Mouse (Mus musculus): ENCODE measurements around the gene Gm32742.
A peak's percentile ranks its signal among the peaks of the same experiment; 100 is the strongest.
"Not testable (repeated sequence)": the region's sequence is repeated elsewhere in the genome, so short reads cannot be mapped to it uniquely, and the experiment has no call there.

Gene Gm32742

DNA sequence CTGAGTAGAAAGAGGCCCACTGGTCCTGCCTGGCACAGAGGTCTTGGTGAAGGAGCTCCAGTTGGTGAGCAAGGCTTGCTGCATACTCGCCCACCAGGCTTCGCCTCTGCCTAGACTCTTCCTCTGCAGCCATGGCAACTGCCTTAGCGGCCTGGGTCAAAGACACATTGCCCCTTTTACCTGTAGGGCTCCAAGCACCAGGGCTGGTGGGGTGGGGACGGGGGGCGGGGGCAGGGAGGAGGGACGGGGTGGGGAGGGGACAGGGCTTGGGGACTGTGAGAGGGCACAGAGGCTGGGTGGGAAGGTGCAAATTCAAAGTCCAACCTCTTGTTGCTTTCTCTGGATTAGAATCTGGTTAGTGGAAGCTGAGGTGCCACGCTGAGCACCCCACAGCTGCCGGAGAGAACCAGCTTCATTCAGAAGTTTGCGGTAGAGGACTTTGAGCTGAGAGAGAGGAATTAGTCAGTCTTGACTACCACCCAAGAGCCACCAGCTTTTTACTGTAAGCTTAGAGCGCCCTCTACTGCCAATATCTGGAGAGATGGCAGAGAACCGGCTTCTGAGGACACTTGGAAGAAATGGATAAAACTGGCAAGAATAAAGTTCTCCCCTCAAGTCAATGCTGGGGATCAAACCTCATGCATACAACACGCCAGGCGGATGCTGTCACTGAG lies 13.1 kb downstream of the Gm32742 start:
- peak; percentile 57 for DNase-seq (ENCODE audit: low read depth)

DNA sequence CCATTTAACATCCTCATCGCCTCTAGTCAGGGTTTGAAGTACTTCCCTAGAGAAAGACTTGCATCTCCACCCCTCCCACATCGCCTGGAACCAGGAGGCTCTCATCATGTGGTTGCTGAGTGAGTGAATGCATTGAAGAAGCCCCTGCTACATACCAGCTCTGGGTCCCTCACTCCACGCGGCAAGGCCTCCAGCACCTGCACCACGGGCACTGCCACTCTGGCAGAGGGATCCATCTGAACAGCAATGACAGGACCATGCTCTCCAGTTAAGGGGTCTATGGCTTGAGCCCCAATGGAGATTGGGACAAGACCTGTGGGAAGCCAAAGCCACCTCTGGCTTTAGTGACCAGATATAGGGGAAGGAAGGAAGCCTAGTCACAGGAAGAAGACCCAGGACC lies 18.0 kb downstream of the Gm32742 start:
- DNase-seq (ENCODE audit: low read depth) = no peak

DNA sequence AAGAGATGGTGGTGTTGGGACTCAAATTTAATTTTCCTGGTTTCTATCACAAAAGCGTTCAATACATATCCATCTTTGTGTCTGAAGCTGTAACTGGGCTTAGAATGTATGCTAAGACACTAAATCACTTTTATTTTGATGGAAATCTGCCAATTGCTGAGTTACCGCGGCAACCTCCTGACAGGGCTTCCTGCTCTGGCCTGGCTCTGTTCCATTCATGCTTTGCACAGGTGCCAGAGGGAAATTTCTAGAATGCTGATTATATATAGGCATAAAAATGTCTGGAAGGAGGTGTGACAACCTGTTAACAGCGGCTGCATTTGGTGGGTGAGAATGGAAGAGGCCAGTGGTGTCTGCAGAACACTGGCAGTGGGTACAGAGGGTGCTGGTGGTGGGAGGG lies 18.8 kb downstream of the Gm32742 start:
- no peak for DNase-seq (ENCODE audit: low read depth)

DNA sequence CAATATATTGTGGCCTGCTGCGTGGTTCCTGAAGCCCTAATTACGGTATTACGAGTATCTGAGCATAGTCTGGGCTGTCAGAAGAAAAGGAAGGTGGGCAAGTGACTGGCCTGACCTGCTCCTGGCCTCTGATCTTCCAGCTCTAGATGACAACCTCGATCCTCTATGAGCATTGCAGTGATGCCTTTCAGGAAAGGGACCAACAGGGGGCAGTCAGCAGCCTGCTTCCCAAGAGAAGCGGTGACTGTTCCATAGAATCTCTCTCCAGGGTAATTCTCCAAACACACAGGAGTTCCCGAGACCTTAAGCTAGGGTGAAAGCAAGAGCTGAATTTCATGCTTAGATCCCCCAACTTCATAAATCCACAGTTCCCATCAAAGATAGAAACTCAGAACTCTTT lies 21.1 kb downstream of the Gm32742 start:
- DNase-seq (ENCODE audit: low read depth) = no peak

DNA sequence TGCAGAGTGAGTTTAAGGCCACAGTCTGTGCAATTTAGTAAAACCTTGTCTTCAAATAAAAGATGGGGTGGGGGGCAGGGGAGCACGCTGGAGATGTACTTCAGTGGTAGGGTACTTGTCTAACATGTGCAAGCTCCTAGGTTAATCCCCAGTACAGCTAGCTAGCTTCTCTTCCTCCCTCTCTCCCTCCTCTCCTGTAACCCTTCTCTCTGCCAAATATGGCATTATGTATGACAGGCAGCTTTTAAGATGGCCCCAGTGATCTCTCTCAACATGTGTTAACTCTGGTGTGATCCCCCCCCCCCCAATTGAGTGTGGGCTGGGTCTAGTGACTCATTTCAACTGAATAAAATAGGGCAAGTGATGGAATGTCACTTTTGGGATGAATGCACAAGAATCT lies 21.9 kb downstream of the Gm32742 start:
- DNase-seq (ENCODE audit: low read depth) = no peak

DNA sequence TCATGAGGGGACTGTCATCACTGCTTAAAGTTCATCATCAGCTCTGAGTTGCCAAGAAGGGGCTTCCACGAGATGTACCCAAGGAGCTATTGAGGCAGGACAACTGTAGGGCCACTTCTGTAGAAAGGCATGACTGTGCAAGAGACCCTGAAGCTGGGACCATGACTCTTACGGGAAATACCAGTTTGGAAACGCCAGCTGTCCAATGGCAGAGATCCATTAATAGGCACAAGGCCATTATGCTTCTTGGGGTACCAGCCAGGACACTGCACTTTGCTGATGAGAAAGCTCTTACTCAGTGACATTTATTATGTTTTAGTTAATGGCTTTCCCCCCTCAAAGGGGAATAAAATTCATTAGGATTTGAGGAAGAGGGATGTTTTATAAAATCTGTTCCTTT lies 24.6 kb downstream of the Gm32742 start:
- no peak for DNase-seq (ENCODE audit: low read depth)

DNA sequence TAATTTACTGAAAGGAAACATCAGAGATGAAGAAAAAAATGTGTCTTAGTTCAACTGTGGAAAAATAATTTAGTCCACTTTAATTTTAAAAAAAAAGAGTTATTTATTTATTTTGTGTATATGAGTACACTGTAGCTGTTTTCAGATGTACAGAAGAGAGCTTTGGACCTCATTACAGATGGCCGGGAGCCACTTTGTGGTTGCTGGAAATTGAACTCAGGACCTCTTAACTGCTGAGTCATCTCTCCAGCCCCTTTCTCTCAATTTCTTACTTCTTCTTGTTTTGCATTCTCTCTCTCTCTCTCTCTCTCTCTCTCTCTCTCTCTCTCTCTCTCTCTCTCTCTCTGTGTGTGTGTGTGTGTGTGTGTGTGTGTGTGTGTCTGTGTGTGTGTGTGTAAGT lies 25.9 kb downstream of the Gm32742 start:
- DNase-seq (ENCODE audit: low read depth) = not testable (repeated sequence)

DNA sequence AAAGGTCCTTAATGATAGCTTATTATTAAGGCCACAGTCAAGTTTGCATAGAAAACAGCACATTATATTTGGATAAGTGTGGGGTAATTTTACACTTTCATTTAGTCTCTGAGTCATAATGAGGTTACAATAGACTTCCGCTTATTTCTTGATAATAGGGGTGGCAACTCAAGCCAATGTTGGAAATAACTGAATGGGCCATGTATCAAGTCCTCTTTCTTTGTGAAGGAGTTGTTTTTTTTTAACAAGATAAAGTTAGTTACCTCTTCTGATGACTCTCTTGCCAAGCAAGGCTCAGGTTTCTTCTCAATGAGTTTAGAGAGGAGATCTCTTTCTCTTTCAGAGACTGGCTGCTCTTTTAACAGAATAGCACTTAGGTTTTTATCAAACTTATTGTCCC lies 27.0 kb downstream of the Gm32742 start:
- DNase-seq (ENCODE audit: low read depth) = no peak

DNA sequence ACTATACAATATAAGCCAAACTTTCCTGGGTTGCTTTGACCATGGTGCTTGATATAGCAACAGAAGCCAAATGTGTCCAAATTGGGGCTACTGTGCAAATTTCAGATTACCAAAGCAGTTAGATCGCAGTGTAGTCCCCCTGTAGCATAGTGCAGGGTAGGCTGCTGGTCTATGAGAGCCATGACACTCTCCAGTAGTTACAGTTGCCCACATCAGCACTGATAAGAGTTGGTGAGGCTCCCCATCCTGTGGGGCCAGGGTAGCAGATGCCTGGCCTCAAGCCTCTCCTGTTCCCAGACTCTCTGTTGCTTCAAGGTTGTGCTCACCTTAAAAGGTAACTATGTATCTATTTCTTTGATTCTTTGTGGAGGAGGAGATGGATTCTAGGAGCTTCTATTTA lies 27.5 kb downstream of the Gm32742 start:
- no peak for DNase-seq (ENCODE audit: low read depth)

DNA sequence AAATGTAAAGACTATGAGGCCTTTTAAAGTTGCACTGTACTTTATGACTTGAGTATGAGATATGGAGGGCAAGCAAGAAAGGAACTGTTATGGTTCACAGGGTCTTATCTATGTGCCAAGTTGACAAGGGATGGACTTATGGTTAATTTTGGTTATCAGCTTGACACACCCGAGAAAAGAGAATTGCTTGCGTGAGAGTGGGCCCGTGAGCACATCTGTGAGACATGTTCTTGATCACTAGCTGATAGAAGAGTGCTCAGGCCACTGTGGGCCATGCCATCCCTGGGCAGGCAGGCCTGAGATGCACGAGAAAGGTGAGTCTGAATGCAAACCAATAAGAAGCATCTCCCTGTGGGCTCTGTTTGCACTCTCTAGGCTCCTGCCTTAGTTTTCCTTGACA lies 27.9 kb downstream of the Gm32742 start:
- no peak for DNase-seq (ENCODE audit: low read depth)

DNA sequence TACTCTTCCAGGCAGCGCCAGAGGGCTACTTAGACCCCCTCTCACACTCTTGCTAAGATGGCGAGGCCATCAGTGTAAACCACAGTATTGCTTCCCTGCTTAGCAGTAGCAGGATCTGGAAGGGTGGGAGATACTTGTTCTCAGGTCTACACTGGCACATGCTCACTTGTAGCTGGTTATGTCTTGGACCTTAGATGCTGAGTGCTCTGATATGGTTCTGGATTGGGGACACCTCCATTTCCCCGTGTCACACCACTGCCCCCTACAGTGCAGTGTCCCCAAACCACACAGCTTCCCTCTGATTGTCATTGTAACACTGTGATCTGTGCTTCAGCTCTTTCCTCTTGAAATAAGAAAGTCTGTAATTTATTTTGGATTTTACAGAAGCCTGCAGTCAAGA lies 28.3 kb downstream of the Gm32742 start:
- DNase-seq (ENCODE audit: low read depth) = peak; percentile 29

DNA sequence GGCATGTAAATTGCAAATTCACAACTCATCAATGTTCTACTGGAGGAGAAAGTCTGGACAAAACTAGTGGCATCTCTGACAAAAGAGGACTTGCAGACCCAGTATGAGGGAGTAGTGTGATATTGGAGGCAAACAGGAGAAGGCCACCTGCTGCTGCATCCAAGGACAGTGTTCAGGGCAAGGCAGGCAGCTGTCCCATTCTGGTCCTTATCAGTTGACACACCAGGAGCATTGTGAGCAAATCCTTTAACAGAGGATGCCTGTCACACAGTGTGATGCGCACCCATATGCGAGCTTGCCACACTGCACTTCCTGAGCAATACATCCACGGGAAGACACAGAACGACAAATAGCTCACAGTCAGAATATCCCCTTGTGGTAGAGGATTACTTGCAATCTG lies 50.5 kb downstream of the Gm32742 start:
- no peak for DNase-seq (ENCODE audit: low read depth)

DNA sequence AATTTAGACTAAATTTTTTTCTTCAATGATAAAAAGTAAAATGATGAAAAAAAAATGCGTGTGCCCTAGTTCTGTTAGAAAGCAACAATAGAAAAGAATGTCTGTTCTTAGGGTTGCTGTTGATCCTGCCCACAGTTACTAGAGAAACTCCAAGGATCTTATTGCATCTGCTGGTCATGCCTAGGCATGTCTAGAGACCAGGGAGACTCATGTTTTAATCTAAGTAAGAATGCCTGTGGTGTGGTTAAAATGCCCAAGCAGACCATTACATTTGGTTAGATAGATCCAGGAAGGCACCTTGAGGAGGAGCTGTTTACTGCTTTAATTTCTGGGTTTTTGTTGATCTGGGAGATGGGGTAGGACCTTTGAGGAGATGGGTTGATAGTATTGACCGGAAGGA lies 59.6 kb downstream of the Gm32742 start:
- no peak for DNase-seq (ENCODE audit: low read depth)

DNA sequence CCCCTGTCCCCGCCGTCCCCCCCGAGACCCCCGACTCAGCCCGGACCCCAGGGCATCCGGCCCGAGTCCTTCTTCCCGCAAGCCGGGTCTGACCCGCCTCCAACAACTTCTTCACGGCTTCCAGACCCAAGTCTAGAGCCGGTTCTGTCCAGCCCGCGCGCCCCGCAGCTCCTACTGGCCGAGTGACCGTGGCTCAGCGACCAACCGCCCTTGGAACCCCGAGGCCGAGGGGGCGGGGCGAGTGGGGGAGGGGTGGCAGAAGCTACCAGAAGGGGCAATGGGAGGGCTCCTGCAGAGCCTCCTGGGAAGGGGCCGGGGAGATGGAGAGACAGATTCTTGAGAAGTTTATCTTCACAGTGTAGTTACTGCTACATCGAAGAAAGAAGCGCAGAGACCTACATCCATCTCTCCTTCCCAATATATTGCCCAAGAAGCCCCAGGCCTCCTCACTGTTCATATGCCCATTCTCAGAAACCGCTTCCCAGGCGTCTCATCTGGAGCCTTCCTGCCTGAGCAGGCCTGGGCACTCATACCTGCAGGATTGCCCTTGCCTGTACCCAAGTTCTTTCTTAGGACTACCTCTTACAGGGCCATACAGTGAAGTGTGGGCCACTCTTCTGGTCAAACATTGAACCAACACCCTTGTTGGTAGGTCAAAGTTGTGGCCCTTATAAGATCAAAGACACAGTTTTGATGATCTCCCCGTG lies 61.4 kb downstream of the Gm32742 start:
- DNase-seq (ENCODE audit: low read depth) = no peak

DNA sequence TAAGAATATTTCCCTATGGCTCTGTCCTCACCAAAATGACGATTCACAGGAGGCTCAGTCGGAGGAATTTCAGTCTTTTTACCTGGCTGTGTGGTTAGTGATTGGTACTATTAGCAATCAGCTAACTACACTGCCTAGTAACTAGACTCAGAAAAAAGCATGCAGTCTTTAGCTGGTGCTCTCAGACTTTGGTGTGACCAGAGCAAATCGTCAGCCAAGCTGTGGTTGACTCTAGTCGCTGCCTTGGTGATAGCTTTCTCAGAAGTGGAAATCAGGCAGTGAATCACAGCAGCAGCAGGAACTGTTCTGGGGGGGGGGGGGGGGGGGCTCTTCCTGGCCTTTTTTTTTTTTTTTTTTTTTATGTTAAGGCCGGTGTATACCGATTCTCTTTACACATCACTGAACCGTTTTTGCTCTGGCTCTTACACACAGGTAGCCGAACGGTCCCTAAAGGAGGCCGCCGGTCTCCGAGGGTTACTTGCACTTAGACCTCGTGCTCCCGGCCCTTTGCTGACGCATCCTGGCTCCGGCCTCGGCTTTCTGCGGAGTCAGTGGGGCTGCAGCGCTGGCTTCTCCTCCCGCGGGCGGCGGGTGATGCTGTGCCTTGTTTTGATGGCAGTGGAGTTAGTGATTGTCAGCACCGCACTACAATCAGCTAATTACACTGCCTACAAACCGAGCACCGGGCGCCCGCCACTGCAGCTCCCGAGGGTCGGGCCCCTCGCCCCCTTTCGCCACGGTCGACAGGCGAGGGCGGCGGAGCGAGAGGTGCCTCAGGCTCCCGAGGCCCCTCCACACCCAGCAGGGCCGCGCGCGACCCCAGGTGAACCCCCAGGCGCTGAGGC lies 62.1 kb downstream of the Gm32742 start:
- no peak for DNase-seq (ENCODE audit: low read depth)

DNA sequence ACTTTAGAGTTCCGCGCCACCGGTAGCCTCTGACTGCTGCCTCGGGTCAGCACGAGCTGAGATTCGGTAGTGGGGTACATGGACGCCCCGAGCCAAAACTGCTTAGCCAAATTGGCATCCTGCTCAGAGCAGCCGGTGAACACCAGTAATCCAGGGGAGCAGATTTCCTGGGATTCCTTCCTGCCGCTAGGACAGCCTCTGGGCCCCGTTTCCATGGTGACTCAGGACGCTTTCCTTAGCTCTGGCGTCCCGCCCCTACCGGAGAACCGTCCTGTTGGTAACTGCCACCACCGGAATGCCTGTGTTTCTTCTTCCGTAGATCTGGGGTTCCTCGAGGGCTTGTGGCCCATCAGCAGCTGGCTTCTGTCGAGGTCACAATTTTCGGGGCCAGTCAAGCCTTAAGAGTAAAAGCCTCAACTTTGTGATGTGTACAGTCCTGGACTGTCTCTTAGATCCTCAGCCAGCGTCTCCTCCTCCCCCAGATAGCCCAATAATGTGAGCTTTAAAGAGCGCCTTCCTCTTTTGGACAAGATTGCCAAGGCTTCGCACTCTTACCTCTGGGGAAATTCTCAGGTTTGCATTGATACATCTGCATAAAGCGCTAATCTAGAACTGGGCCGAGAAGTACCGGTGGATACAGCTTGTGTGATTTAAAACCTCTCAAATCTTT lies 63.4 kb downstream of the Gm32742 start, which contains the start of gene 4833427G06Rik:
Gene 4833427G06Rik (minus strand): TSS at position 323 of the 670 bp plus-strand sequence.
- no peak for DNase-seq (ENCODE audit: low read depth)

DNA sequence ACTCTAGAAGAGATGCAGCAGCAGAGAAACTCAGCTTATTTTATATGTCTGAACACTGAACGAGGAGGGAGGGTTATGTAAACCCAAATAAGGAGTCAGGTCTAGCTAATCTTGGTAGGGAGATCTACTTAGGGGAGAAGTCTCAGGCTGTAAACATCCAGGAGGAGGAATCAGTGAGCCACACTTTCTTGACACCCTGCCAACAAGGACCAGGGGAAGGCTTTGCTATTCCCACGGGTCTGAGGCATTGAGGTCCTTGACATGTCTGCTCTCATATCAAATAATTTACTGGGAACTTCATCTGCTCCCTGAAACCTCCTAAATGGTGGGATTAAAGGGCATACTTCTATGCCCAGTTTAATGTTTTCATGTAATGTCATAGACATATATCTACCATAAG lies 69.0 kb downstream of the Gm32742 start:
- DNase-seq (ENCODE audit: low read depth) = no peak

DNA sequence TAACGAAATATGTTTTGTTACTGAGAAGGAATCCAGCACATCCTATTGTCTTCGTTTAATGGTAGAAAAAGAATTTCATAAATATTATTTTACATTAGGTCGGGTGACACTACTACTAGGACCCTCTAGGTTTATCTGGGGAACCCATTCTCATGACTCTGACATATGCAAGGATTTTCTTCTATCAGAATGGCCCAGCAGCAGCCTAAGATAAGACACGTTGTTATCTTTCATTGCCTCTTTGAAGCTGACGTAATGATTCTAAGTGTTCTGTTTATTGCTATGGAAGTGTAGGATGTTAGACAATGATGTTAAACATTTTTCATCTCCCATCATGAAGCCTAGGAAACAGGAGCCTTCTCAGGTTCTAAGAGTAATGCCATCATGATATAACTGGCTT lies 71.6 kb downstream of the Gm32742 start:
- DNase-seq (ENCODE audit: low read depth) = peak; percentile 52

DNA sequence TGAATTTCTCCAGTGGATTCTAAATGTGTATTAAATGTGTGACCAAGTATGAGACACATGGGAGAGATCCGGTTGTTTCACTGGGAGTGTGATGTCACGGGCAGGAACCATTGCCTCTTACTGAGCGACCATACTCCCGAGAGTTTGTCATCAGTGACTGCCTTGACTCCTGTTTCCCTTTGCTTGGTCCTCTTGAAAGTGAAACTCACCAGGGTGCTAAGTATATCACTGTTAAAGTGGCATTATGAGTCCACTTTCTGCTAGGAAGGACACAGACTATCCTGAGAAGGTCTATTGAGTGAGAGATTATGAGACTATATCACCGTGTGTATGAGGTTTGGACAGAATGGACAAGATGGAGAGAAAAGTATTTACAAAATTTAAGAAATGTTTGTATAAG lies 83.7 kb downstream of the Gm32742 start:
- no peak for DNase-seq (ENCODE audit: low read depth)

Data from c-Kit-positive CD71-positive TER-119-negative erythroid progenitor cells, embryonic 14.5 days (primary cell).